Mouse (Mus musculus) liver, embryonic 14.5 days (tissue): Measurements from ENCODE around the gene Mpv17l. TPM values are rescaled to one million over a fixed set of nuclear protein-coding genes. Genes with fewer than 3 reads are reported as not detected.
A peak's percentile ranks its signal among the peaks of the same experiment; 100 is the strongest.

Experiments used
- ATAC-seq: fragments of 200-750 bp; cut with Nextera tagmentation; 2 replicates; pipeline ENCODE4 v1.8.0; 2017; ENCODE audit warnings: moderate number of reproducible peaks, mild to moderate bottlenecking, moderate library complexity; ENCODE audit not compliant: insufficient read depth
- DNase-seq, 3 experiments: peaks; one replicate each; pipeline ENCODE4 v3.0.0-alpha.2; 2012 to 2013; ENCODE audit warnings: low read depth in 3 of 3, low spot score in 3 of 3
- H3K27ac ChIP-seq: fragments of 300-500 bp; sonication (generic); 2 replicates; pipeline ENCODE4 v1.5.1; 2014; ENCODE audit warnings: moderate library complexity, mild to moderate bottlenecking, control low read depth, inconsistent platforms
- H3K27me3 ChIP-seq: fragments of 300-500 bp; sonication (generic); 2 replicates; pipeline ENCODE4 v1.6.1; 2014; ENCODE audit warnings: mild to moderate bottlenecking, low read length, moderate library complexity; ENCODE audit not compliant: control insufficient read depth, insufficient read depth
- H3K36me3 ChIP-seq: fragments of 300-500 bp; sonication (generic); replicated peaks from 2 replicates; pipeline ENCODE4 v1.6.1; 2014; ENCODE audit warnings: low read depth; ENCODE audit not compliant: control insufficient read depth, insufficient read depth
- H3K4me1 ChIP-seq, 2 experiments: fragments of 200-500 bp in 1 of 2; fragments of 300-500 bp in 1 of 2; sonication (generic) in 1 of 2; replicated peaks; 2 replicates each; pipeline ENCODE4 v1.6.1; 2012 to 2014; ENCODE audit warnings: antibody characterized with exemption in 1 of 2, inconsistent platforms in 1 of 2, low read length in 1 of 2; ENCODE audit not compliant: control insufficient read depth in 2 of 2, insufficient read depth in 2 of 2
- H3K4me2 ChIP-seq: fragments of 300-500 bp; sonication (generic); 2 replicates; pipeline ENCODE4 v1.6.1; 2014; ENCODE audit warnings: low read depth, mild to moderate bottlenecking, control low read depth, moderate library complexity
- H3K4me3 ChIP-seq, 2 experiments: fragments of 200-500 bp in 1 of 2; fragments of 300-500 bp in 1 of 2; sonication (generic) in 1 of 2; 2 replicates each; pipeline ENCODE4 v1.5.1; 2012 to 2014; ENCODE audit warnings: low read depth in 2 of 2, low read length in 2 of 2, mild to moderate bottlenecking in 2 of 2, control low read depth in 1 of 2, inconsistent platforms in 1 of 2, moderate library complexity in 1 of 2; ENCODE audit not compliant: insufficient read depth in 1 of 2
- H3K9ac ChIP-seq: fragments of 300-500 bp; sonication (generic); replicated peaks from 2 replicates; pipeline ENCODE4 v1.6.1; 2014; ENCODE audit warnings: mild to moderate bottlenecking, control low read depth, moderate library complexity
- H3K9me3 ChIP-seq: fragments of 300-500 bp; sonication (generic); 2 replicates; pipeline ENCODE4 v1.6.1; 2016; ENCODE audit warnings: low read length, mixed read lengths; ENCODE audit not compliant: control insufficient read depth
- CTCF ChIP-seq: IDR thresholded peaks from 2 replicates; pipeline ENCODE4 v1.5.1; 2016; ENCODE audit warnings: antibody characterized with exemption, low read depth, control low read depth
- EP300 ChIP-seq: IDR thresholded peaks from 2 replicates; pipeline ENCODE4 v1.6.1; 2016; ENCODE audit warnings: antibody characterized with exemption, low read depth
- WGBS: fragments of 180-500 bp; shearing (Covaris S2); extraction: QIAGEN DNeasy Blood & Tissue Kit; methylation state at CpG from one replicate; pipeline ENCODE4 v1.1.7; 2014; ENCODE audit not compliant: insufficient replicate concordance; 5-methylcytosine and 5-hydroxymethylcytosine counted together
- polyA plus RNA-seq, 2 experiments: library from polyadenylated mRNA; depleted of rRNA in 1 of 2; stranded (reverse) in 1 of 2; unstranded in 1 of 2; fragments of >200 nt; fragmentation: Nextera tagmentation in 1 of 2; extraction: Ambion mirVana in 1 of 2; gene quantifications; 2 replicates each; pipeline versions ENCODE4 v1.2.1 to v1.2.3; 2012 to 2014

Mpv17l gene
- polyA plus RNA-seq, 2 experiments = 0.75 to 1.6 TPM

DNA sequence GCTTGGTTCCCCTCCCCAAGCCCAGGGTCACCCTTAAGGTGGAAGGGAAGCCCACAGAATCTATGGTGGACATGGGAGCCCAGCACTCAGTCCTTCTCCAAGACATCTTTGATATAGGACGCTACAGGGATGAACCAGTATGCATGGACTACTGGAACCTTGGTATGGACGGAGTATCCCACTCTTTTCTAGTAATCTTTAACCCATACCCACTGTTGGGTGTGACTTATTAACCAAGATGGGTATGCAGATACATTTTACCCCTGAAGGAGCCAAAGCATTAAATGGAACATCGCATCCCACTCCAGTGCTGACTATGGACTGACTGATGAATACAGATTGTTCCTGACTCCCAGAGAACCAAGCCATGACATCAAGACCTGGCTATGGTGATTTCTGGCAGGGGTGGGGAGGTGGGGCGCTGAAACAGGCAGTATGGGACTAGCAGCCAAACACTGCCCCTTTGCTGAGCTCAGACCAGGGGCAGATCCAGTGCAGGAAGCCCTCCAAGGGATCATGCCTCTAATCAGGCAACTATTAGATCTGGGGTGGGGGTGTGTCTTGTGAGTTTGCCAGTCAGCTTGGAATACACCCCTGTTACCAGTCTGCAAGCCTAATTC is 24.6 kb downstream of the Mpv17l start:
- Histone ChIP-seq H3K9me3 (no peaks in the 10 kb centered on the region), H3K4me2 (no peak overlapping the region), H3K9ac (no peak overlapping the region), H3K27ac (no peak overlapping the region), H3K4me3 (no peak overlapping the region), H3K36me3 (no peaks in the 10 kb centered on the region), H3K4me1 (no peaks in the 10 kb centered on the region), H3K27me3 (no peaks in the 10 kb centered on the region)
- ATAC-seq (no peak), DNase-seq (no peak)
- TF ChIP-seq EP300 (no peak), CTCF (no peak)
- WGBS = 63% methylated on average over 4 of the region's 4 CpGs

DNA sequence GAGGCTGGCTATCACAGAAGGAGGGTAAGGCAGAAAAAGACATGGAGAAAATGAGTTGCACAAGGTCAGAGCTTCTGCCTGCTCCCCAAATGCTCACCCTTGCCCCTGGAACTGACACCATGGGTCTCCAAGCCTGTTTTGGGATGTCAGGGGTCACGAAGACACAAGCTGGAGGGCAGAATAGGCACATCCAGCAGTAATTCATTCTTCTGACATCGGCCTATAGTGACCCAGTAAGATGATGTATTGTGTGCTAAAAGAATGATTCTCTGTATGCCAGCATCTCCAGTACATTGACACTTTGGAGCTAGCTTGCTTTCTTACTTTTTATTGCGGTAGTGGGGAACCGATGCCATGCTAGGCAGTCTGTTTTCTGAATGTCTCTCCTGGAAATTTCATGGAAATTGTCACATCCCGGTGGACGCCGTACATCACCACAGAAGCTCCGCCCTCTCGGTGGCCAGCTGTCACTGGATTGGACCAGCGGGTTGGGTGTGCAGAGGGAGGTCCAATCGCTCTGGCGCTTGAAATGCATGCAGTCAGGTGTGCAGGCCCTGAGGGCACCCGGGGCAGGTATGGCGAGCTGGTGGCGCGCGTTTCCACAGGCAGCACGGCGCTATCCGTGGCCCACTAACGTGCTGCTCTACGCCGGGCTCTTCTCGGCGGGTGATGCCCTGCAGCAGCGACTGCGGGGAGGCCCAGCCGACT is 37.3 kb downstream of the Mpv17l start:
- peak overlapping the region; percentile 42 to 43 for H3K4me3 ChIP-seq
- peak overlapping the region; percentile 46 for H3K4me2 ChIP-seq
- H3K4me1 ChIP-seq = no peaks in the 10 kb centered on the region
- no peak overlapping the region for H3K9ac ChIP-seq
- DNase-seq (no peak), ATAC-seq (peak; percentile 67)
- H3K9me3 ChIP-seq = no peaks in the 10 kb centered on the region
- H3K27ac ChIP-seq = no peak overlapping the region
- no peaks in the 10 kb centered on the region for H3K36me3 ChIP-seq
- TF ChIP-seq EP300 (no peak), CTCF (no peak)
- WGBS = 4% methylated on average over 28 of the region's 28 CpGs
- peaks cover 9% of the 10 kb centered on the region for H3K27me3 ChIP-seq

DNA sequence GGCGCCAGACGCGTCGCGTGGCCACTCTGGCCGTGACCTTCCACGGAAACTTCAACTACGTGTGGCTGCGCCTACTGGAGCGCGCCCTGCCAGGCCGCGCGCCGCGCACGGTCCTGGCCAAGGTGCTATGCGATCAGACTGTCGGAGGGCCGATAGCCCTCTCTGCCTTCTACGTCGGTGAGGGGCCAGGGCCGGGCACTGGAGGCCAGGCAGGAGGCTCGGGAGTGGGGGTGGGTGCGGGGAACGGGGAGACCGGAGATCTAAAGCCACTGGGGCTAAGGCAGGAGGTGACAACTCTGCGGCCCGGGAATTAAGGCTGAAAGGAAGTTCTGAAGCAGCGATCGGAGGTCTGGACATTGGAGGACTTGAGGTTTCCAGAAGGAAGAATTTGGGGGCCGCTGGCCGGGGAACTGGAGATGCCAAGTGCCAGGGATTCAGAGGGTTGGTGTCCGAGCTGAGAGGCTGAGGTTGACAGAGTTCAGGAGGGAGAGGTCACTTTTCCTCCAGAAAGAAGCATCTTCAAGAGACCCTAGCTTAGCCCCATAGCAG is 38.0 kb downstream of the Mpv17l start:
- WGBS = 3% methylated on average over 31 of the region's 34 CpGs
- no peak overlapping the region for H3K9ac ChIP-seq

DNA sequence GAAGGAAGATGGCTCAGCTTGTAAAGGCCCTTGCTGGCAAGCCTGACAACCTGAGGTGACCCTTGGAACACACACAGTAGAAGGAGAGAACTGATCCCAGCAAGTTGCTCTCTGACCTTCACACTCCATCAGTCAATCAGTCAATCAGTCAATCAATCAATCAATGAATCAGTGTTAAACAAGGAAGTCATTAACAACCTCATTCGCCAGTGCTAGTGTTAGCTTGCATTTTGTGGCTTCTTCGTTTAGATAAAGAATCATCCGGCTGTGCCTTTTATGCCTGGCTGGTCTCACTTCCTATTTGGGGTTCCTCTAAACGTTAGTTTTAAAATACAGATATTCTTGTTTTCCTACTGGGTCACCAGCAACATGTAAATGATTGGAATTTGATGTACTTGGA is 41.2 kb downstream of the Mpv17l start:
- WGBS = 9% methylated on average over 4 of the region's 4 CpGs
- Histone ChIP-seq H3K36me3 (no peaks in the 10 kb centered on the region), H3K9me3 (no peaks in the 10 kb centered on the region), H3K27ac (no peak overlapping the region), H3K4me3 (no peak overlapping the region), H3K4me1 (no peaks in the 10 kb centered on the region), H3K4me2 (no peak overlapping the region), H3K27me3 (peaks cover 9% of the 10 kb centered on the region), H3K9ac (no peak overlapping the region)
- ATAC-seq (no peak), DNase-seq (no peak)
- TF ChIP-seq EP300 (no peak), CTCF (no peak)

More for the DNA sequence above, 38.0 kb downstream of the Mpv17l start:
- Histone ChIP-seq H3K36me3 (no peaks in the 10 kb centered on the region), H3K4me1 (no peaks in the 10 kb centered on the region), H3K9me3 (no peaks in the 10 kb centered on the region), H3K27me3 (peaks cover 9% of the 10 kb centered on the region), H3K4me3 (peak overlapping the region; percentile 42 to 43), H3K27ac (no peak overlapping the region), H3K4me2 (peak overlapping the region; percentile 46)
- TF ChIP-seq EP300 = no peak
- TF ChIP-seq CTCF = no peak
- peak; percentile 21; the same call in 1 of the 2 replicates for ATAC-seq
- DNase-seq = no peak

DNA sequence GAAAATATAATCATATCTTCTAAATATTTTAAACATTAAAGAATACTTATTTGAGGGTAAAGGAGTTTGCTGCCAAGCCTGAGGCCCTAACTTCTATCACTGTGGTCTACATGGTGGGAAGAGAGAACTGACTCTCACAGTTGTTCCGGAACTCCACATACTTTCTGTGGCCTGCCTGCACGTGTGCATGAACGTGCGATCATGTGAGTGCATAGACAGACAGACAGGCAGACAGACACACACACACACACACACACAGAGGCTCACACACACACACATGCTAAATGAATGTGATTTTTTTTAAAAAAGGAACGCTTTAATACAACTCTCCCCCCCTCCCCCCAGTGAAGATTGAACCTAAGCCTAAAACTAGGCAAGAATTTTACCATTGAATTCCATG is 41.8 kb downstream of the Mpv17l start:
- Histone ChIP-seq H3K4me2 (no peak overlapping the region), H3K36me3 (no peaks in the 10 kb centered on the region), H3K4me1 (no peaks in the 10 kb centered on the region), H3K9me3 (no peaks in the 10 kb centered on the region), H3K27ac (no peak overlapping the region), H3K9ac (no peak overlapping the region), H3K27me3 (peaks cover 9% of the 10 kb centered on the region), H3K4me3 (no peak overlapping the region)
- DNase-seq (no peak), ATAC-seq (no peak)
- 65% methylated on average over 5 of the region's 5 CpGs for WGBS
- no peak for TF ChIP-seq CTCF
- TF ChIP-seq EP300 = no peak
